In genomic region chr10:42888241-42888640, GRCm38 (mm10) we compare ENCODE assay signal across 17 mouse cellular contexts. TPM values are rescaled to one million over a fixed set of nuclear protein-coding genes. Genes with fewer than 3 reads are reported as not detected.
DNase-seq lines count a peak whose midpoint lies in the region; ATAC-seq lines count a peak whose summit lies in the region.
"Had no signal": no experiment of that assay in that cellular context is flagged by ENCODE, and none has a peak within 500 bp of the region (broad histone marks: within the 10 kb centered on the region; RNA-seq: fewer than 3 reads in every experiment).

No protein-coding gene starts in this region.

- H3K27me3 ChIP-seq in forebrain, embryonic 11.5 days (ENCODE audit: control insufficient read depth, insufficient read depth, low read length) = no peaks in the 10 kb centered on the region
- H3K27me3 ChIP-seq in forebrain, embryonic 12.5 days = 0 out of 2 replicates have a peak, but pooled peaks cover 4% of the 10 kb centered on the region
- H3K27me3 ChIP-seq in splenic B cell, adult 2 months (ENCODE audit: control insufficient read depth, insufficient read depth, low read length, poor library complexity, severe bottlenecking) = no peaks in the 10 kb centered on the region
- H3K27me3 ChIP-seq: embryonic facial prominence, embryonic 12.5 days; liver, embryonic 12.5 days had no signal

- no peak for ATAC-seq in forebrain, embryonic 11.5 days (replicated peaks; ENCODE audit: low FRiP score)
- no peak for ATAC-seq in forebrain, embryonic 12.5 days (ENCODE audit: low FRiP score)
- peak; percentile 91 for ATAC-seq in inflammation-experienced regulatory T-cells, adult 6 months
- no peak for ATAC-seq in frontal cortex, adult (ENCODE audit: low TSS enrichment)
- ATAC-seq: liver, embryonic 12.5 days had no signal

- H3K9ac ChIP-seq in forebrain, embryonic 11.5 days (ENCODE audit: low read length) = no peak overlapping the region
- H3K9ac ChIP-seq in forebrain, embryonic 12.5 days = no peak overlapping the region
- H3K9ac ChIP-seq: embryonic facial prominence, embryonic 12.5 days; hindbrain, embryonic 14.5 days; liver, embryonic 12.5 days had no signal

- H3K27ac ChIP-seq in forebrain, embryonic 11.5 days (ENCODE audit: low read depth, low read length) = no peak overlapping the region
- H3K27ac ChIP-seq in forebrain, embryonic 12.5 days = no peak overlapping the region
- H3K27ac ChIP-seq: embryonic facial prominence, embryonic 12.5 days; forebrain, embryonic 10.5 days; hindbrain, embryonic 14.5 days; liver, embryonic 12.5 days; midbrain, embryonic 10.5 days had no signal

- H3K9me3 ChIP-seq in forebrain, embryonic 11.5 days (ENCODE audit: control insufficient read depth, low read length) = no peaks in the 10 kb centered on the region
- H3K9me3 ChIP-seq in forebrain, embryonic 12.5 days = no peaks in the 10 kb centered on the region
- H3K9me3 ChIP-seq: embryonic facial prominence, embryonic 12.5 days; forebrain, embryonic 10.5 days; G1E; liver, embryonic 12.5 days; midbrain, embryonic 10.5 days had no signal

- H3K4me1 ChIP-seq in forebrain, embryonic 11.5 days (replicated peaks; ENCODE audit: control insufficient read depth, insufficient read depth, low read length) = no peaks in the 10 kb centered on the region; the same call in 1 of the 2 replicates
- H3K4me1 ChIP-seq in forebrain, embryonic 12.5 days = peaks cover 10% of the 10 kb centered on the region
- H3K4me1 ChIP-seq: liver, embryonic 12.5 days had no signal

- 89% methylated on average over 5 of the region's 5 CpGs for WGBS in forebrain, embryonic 11.5 days
- 87% methylated on average over 5 of the region's 5 CpGs for WGBS in forebrain, embryonic 12.5 days

- H3K4me3 ChIP-seq in forebrain, embryonic 11.5 days (ENCODE audit: low read depth, low read length) = no peak overlapping the region
- no peak overlapping the region for H3K4me3 ChIP-seq in forebrain, embryonic 12.5 days (replicated peaks)
- H3K4me3 ChIP-seq: embryonic facial prominence, embryonic 12.5 days; forebrain, embryonic 10.5 days; liver, embryonic 12.5 days; midbrain, embryonic 10.5 days had no signal

- no peaks in the 10 kb centered on the region for H3K36me3 ChIP-seq in forebrain, embryonic 11.5 days (ENCODE audit: control insufficient read depth, insufficient read depth, low read length)
- no peaks in the 10 kb centered on the region for H3K36me3 ChIP-seq in forebrain, embryonic 12.5 days (replicated peaks)
- H3K36me3 ChIP-seq in splenic B cell, adult 2 months (ENCODE audit: control insufficient read depth, insufficient read depth, low read length, poor library complexity, severe bottlenecking) = no peaks in the 10 kb centered on the region
- H3K36me3 ChIP-seq: embryonic facial prominence, embryonic 12.5 days; forebrain, embryonic 10.5 days; G1E; liver, embryonic 12.5 days; midbrain, embryonic 10.5 days had no signal

- DNase-seq in forebrain, embryonic 11.5 days (ENCODE audit: low spot score) = peak; percentile 18
- DNase-seq in CD4-positive helper T cell, adult 2 months (ENCODE audit: low read depth, low spot score) = peak; percentile 82
- DNase-seq in splenic B cell, adult 2 months (ENCODE audit: low read depth, low spot score) = peak; percentile 40
- no peak for DNase-seq in right cerebral cortex, postnatal 4 days
- DNase-seq in frontal cortex, postnatal 10 days (ENCODE audit: low spot score in 2 of 2) = no peak
- DNase-seq: adrenal gland, postnatal 36 days; cerebellum, postnatal 36 days; gastrocnemius, postnatal 36 days had no signal

- no peak overlapping the region for H3K4me2 ChIP-seq in forebrain, embryonic 11.5 days (ENCODE audit: low read depth, low read length, severe bottlenecking)
- no peak overlapping the region for H3K4me2 ChIP-seq in forebrain, embryonic 12.5 days
- H3K4me2 ChIP-seq: embryonic facial prominence, embryonic 12.5 days; hindbrain, embryonic 14.5 days; liver, embryonic 12.5 days had no signal

RNA-seq across cellular contexts. Expression of gene Scml4, which starts 28.1 kb away (rescaled TPM):
- 0.83 and 1.4 TPM in 2 replicates for polyA plus RNA-seq in forebrain, embryonic 11.5 days (2014; fragmentation: Nextera tagmentation; extraction: Ambion mirVana)
- 2.9 and 3.0 TPM in 2 replicates for polyA plus RNA-seq in forebrain, embryonic 12.5 days (2016; fragmentation: Nextera tagmentation; extraction: Ambion mirVana)
- polyA plus RNA-seq in inflammation-experienced regulatory T-cells, adult 6 months (2017; shearing (Covaris generic)) = 10 to 100 TPM; 14.0 to 48.5 (median 47.5) TPM
- polyA plus RNA-seq: G1E had no signal

Comparison
In these comparisons a context has a peak if more than half of its experiments do, and no peak if none do; other contexts are left out.
1. DNase-seq: peak in forebrain, embryonic 11.5 days (single experiment), CD4-positive helper T cell, adult 2 months (single experiment) and splenic B cell, adult 2 months (single experiment); none in right cerebral cortex, postnatal 4 days (single experiment) and frontal cortex, postnatal 10 days (0 of 2).